Mouse (Mus musculus) embryonic facial prominence, embryonic 12.5 days (tissue): ENCODE results near the gene Gm16253. TPM values are rescaled to one million over a fixed set of nuclear protein-coding genes. Genes with fewer than 3 reads are reported as not detected.

Source experiments
- ATAC-seq: fragments of 200-750 bp; cut with Nextera tagmentation; 2 replicates; pipeline ENCODE4 v1.8.0; 2017; ENCODE audit not compliant: insufficient number of reproducible peaks, insufficient read depth, low FRiP score, low TSS enrichment
- H3K27ac ChIP-seq: fragments of 300-500 bp; sonication (generic); 2 replicates; pipeline ENCODE4 v1.5.1; 2016; ENCODE audit warnings: mild to moderate bottlenecking
- H3K27me3 ChIP-seq: fragments of 300-500 bp; sonication (generic); 2 replicates; pipeline ENCODE4 v1.6.1; 2016; ENCODE audit warnings: mild to moderate bottlenecking, moderate library complexity
- H3K36me3 ChIP-seq: fragments of 300-500 bp; sonication (generic); 2 replicates; pipeline ENCODE4 v1.6.1; 2016; ENCODE audit warnings: mild to moderate bottlenecking
- H3K4me1 ChIP-seq: fragments of 300-500 bp; sonication (generic); 2 replicates; pipeline ENCODE4 v1.6.1; 2016
- H3K4me2 ChIP-seq: fragments of 300-500 bp; sonication (generic); replicated peaks from 2 replicates; pipeline ENCODE4 v1.6.1; 2016; ENCODE audit warnings: mild to moderate bottlenecking, moderate library complexity
- H3K4me3 ChIP-seq: fragments of 300-500 bp; sonication (generic); 2 replicates; pipeline ENCODE4 v1.5.1; 2016; ENCODE audit warnings: mild to moderate bottlenecking
- H3K9ac ChIP-seq: fragments of 300-500 bp; sonication (generic); 2 replicates; pipeline ENCODE4 v1.6.1; 2016; ENCODE audit warnings: mild to moderate bottlenecking, moderate library complexity
- H3K9me3 ChIP-seq: fragments of 300-500 bp; sonication (generic); 2 replicates; pipeline ENCODE4 v1.6.1; 2016; ENCODE audit warnings: mild to moderate bottlenecking, moderate library complexity
- WGBS: fragments of 180-500 bp; shearing (Covaris S2); methylation state at CpG from one replicate; pipeline ENCODE4 v1.1.7; 2016; 5-methylcytosine and 5-hydroxymethylcytosine counted together
- polyA plus RNA-seq: library from polyadenylated mRNA; unstranded; fragments of >200 nt; fragmentation: Nextera tagmentation; extraction: Ambion mirVana; gene quantifications from 2 replicates; pipeline ENCODE4 v1.2.1, GENCODE M21; 2016

Gene Gm16253
- polyA plus RNA-seq, 1 experiment from 2014 or later: 2.1 TPM

DNA sequence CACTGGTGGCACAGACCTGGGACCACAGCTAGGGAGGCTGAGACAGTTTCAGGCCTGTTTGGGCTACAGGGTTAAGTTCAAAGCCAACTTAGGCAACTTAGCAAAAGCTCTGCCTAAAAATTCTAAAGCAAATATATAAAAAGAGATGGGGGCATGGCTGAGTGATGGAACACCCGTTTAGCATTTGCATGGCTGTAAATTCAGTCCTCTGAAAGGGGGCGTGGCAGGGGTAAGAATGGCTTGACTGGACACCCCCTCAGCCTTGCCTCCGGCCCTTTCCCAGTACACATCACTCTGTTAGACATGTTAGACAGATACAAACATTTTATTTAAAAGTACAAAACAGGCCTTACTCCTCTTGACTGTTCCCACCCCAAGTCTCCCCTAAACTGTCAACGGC lies 782 bp downstream of the Gm16253 start:
- H3K9ac ChIP-seq: no peak overlapping the region
- H3K36me3 ChIP-seq: no peaks in the 10 kb centered on the region
- H3K4me1 ChIP-seq: peaks cover 19% of the 10 kb centered on the region
- H3K27me3 ChIP-seq: no peaks in the 10 kb centered on the region
- no peak overlapping the region for H3K4me2 ChIP-seq
- H3K9me3 ChIP-seq: no peaks in the 10 kb centered on the region
- no peak for ATAC-seq
- 84% methylated on average over 4 of the region's 4 CpGs for WGBS
- no peak overlapping the region for H3K4me3 ChIP-seq
- peak overlapping the region; percentile 80 for H3K27ac ChIP-seq

DNA sequence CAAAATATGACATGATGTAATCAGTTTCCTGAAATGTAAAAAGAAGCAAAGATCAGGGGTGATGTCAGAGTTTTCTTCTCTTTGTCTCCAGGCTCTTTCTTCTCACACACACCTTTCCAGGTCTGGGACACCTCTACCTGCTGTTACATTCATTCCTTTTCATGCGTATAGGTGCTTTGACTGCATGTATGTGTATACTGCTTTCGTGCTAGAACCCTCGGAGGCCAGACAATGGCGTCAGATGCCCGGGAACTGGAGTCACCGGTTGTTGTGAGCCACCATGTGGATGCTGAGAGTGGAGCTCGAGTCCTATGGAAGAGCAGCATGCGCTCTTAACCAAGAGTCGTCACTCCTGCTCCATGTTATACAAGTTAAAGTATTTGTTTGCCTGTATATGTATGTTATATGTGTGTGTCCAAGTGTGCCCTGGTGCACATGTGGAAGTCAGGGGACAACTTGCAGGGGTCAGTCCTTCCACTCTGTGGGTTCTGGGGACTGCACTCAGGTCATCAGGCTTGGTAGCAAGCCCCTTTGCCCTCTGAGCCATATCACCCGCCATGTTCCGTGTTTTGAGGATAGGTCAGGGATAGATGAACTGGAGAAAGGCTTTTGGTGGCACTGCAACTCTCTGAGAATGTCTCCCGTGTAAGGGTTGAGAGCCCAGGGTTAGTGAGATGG lies 1.9 kb downstream of the Gm16253 start:
- H3K4me1 ChIP-seq: peaks cover 19% of the 10 kb centered on the region

DNA sequence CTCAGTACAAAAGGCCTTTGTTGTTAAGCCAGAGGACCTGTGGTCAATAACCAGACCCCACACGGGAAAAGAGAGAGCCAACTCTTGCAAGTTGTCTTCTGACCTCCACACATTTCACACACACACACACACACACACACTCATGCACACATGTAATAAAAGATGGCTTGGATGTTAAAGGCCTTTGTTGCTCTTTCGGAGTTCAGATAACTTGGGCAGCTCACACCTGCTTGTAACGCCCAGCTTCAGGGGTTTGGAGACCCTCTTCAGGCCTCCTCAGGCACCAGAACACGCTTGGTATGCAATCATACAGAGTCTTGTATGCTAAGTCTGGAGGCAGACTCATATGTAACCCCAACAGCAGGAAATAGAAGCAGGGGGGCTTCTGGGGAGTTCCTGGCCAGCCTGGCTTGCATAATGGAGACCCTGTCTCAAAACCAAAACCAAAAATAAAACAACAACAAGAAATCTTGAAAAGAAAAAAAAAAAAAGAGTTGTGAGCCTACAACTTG lies 2.5 kb downstream of the Gm16253 start:
- Histone ChIP-seq H3K36me3 (no peaks in the 10 kb centered on the region), H3K27me3 (no peaks in the 10 kb centered on the region), H3K9ac (no peak overlapping the region), H3K4me2 (no peak overlapping the region), H3K9me3 (no peaks in the 10 kb centered on the region), H3K4me3 (no peak overlapping the region), H3K4me1 (peaks cover 16% of the 10 kb centered on the region), H3K27ac (no peak overlapping the region)
- 80% methylated on average over 4 of the region's 4 CpGs for WGBS
- ATAC-seq: no peak

More for the DNA sequence above, 1.9 kb downstream of the Gm16253 start:
- H3K27me3 ChIP-seq: no peaks in the 10 kb centered on the region
- no peak overlapping the region for H3K9ac ChIP-seq
- no peak overlapping the region for H3K4me2 ChIP-seq
- H3K36me3 ChIP-seq: no peaks in the 10 kb centered on the region
- H3K4me3 ChIP-seq: no peak overlapping the region
- H3K9me3 ChIP-seq: no peaks in the 10 kb centered on the region
- no peak for ATAC-seq
- H3K27ac ChIP-seq: no peak overlapping the region
- 77% methylated on average over 12 of the region's 12 CpGs for WGBS

DNA sequence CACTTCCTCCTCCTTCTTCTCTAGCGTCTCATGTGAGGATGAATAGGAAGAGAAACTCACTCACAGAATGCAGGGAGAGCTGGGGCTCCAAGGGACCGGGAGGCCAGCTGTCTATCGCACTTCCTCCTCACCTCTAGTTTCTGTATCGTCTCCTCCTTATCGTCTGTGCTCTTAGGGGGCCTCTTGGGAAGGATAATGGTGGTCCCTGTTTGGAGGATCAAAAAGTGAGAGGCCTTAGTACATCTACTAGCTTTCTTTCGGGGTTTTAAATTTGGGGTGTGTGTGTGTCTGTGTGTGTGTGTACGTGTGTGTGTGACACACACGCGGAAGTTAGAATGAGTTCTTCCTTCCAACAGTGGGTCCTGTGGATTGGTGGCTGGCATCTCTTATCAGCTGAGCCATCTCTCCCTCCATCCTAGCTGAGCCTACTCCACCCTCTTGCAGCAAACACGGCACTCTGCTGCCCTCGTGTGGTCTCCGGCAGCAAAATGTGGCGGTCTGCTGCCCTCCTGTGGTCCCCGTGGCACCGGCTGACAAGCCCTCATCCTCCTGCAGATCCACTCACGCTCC lies 3.2 kb downstream of the Gm16253 start:
- H3K9me3 ChIP-seq: no peaks in the 10 kb centered on the region
- H3K4me3 ChIP-seq: peak overlapping the region; percentile 12; the same call in 1 of the 2 replicates
- H3K4me1 ChIP-seq: peaks cover 16% of the 10 kb centered on the region
- 13% methylated on average over 16 of the region's 16 CpGs for WGBS
- H3K9ac ChIP-seq: 0 out of 2 replicates have a peak overlapping the region, but pooled peaks have one; percentile 17
- no peaks in the 10 kb centered on the region for H3K36me3 ChIP-seq
- peak; percentile 35; the same call in 1 of the 2 replicates for ATAC-seq
- H3K4me2 ChIP-seq: peak overlapping the region; percentile 49
- no peak overlapping the region for H3K27ac ChIP-seq
- no peaks in the 10 kb centered on the region for H3K27me3 ChIP-seq

DNA sequence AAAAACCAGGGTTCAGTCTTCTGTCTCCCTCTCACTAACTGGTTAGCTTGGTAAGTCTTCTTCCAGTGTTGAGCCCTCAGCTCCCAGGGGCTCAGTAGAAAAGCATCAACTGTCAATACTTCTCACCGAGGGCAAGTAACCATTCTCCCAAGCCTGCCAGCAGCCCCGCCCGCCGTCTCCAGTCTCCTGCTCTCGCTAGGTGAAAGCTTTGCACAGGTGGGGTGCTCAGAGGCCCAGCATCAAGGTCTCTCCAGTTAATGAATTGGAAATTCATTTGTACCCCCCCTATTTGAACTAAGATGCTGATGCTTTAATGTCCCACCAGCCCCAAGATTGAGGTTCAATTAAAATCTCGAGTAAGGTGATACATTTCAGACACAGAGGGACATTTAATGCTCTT lies 4.4 kb downstream of the Gm16253 start:
- H3K9ac ChIP-seq: no peak overlapping the region
- WGBS: 52% methylated on average over 6 of the region's 6 CpGs

DNA sequence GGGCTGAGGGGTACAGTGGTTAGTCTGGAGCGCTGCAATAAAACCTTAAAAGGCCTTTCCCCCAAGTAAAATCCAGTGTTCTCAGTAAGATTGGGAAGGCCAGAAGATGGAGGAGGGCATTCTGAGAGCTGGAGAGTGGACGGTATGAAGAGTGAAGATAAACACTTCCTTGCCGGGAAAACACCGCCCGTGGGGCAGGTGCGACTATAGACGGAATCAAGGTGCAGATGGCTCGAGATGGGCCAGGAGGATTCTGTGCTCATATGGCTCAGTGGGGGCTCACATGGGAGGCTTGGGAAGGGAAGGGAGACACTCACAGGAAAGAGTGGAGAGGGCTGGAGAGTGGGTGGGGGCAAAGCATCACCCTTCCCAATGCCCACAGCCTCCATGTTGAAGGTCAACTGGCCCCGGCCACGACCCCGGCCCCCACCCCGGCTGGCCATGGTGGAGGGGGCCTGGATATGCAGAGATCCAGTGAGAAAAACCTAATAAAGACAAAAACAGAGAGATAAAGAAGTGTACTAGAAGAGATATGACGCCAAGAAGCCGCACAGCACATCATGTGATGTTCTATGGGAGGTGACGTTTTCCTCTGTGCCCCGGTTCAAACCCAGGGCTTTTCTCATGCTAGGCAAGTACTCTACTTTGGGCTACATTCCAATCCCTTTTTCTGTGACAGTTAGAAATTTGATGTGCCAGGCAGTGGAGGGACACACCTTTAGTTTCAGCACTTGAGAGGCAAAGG lies 5.2 kb downstream of the Gm16253 start:
- Histone ChIP-seq H3K9ac (no peak overlapping the region), H3K27me3 (no peaks in the 10 kb centered on the region), H3K4me1 (peaks cover 9% of the 10 kb centered on the region), H3K4me2 (no peak overlapping the region), H3K9me3 (no peaks in the 10 kb centered on the region), H3K4me3 (no peak overlapping the region), H3K36me3 (no peaks in the 10 kb centered on the region), H3K27ac (no peak overlapping the region)
- ATAC-seq: no peak
- 82% methylated on average over 16 of the region's 16 CpGs for WGBS

More for the DNA sequence above, 4.4 kb downstream of the Gm16253 start:
- no peak overlapping the region for H3K27ac ChIP-seq
- no peaks in the 10 kb centered on the region for H3K9me3 ChIP-seq
- H3K4me1 ChIP-seq: peaks cover 16% of the 10 kb centered on the region
- H3K27me3 ChIP-seq: no peaks in the 10 kb centered on the region
- ATAC-seq: no peak
- no peak overlapping the region for H3K4me3 ChIP-seq
- no peaks in the 10 kb centered on the region for H3K36me3 ChIP-seq
- H3K4me2 ChIP-seq: peak overlapping the region; percentile 49

DNA sequence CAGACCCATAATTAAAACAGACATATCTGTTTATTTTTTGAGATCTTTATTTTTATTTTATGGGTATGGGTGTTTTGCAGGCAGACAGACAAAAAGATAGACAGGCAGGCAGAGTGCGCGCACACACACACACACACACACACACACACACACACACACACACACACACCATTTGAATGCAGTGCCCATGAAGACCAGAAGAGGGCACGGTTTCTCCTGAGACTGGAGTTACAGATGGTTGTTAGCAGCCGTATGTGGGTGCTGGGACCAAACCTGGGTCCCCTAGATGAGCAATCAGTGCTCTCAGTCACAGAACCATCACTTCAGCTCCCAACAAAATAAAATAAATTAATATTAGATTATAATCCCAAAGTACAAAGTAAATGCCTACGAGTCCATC lies 6.6 kb downstream of the Gm16253 start:
- H3K36me3 ChIP-seq: no peaks in the 10 kb centered on the region
- H3K27me3 ChIP-seq: no peaks in the 10 kb centered on the region
- no peaks in the 10 kb centered on the region for H3K9me3 ChIP-seq
- H3K4me1 ChIP-seq: peaks cover 4% of the 10 kb centered on the region; the same call in 1 of the 2 replicates
- WGBS: 90% methylated on average over 5 of the region's 5 CpGs
- H3K4me2 ChIP-seq: no peak overlapping the region
- no peak overlapping the region for H3K9ac ChIP-seq
- no peak overlapping the region for H3K27ac ChIP-seq
- ATAC-seq: no peak
- H3K4me3 ChIP-seq: no peak overlapping the region

DNA sequence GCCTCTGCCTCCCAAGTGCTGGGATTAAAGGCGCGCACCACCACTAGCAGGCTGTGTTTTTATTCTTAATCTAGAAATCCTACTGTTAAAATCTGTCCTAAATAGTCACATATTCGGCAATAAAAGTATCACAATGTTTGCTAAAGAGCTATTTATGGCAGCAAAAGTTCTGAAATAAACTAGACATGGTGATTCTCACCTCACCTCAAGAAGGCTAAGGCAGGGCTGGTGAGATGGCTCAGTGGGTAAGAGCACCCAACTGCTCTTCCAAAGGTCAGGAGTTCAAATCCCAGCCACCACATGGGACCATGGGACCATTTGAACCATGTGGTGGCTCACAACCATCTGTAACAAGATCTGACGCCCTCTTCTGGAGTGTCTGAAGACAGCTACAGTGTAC lies 13.9 kb downstream of the Gm16253 start:
- Histone ChIP-seq H3K4me3 (no peak overlapping the region), H3K9ac (no peak overlapping the region), H3K9me3 (no peaks in the 10 kb centered on the region), H3K36me3 (no peaks in the 10 kb centered on the region), H3K4me2 (no peak overlapping the region), H3K4me1 (peaks cover 12% of the 10 kb centered on the region), H3K27me3 (peaks cover 9% of the 10 kb centered on the region), H3K27ac (no peak overlapping the region)
- ATAC-seq: no peak
- WGBS: 82% methylated on average over 4 of the region's 4 CpGs

DNA sequence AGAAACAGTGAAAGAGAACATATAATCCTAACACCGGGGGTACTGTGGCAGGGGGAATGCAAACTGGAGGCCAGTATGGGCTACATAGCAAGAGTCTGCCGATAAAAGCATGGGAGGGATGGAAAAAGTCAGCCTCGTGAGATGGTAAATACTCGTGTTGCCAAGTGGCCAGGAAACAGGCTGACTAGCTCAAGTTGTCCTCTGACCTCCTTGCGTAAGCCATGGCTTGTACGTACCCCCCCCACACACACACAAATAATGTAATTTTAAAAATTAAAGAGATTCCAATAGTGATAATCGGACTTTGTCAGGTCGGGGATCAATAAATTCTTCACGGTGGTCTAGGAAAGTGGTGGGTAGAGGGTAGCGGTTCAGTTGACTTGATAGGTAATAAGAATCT lies 16.6 kb downstream of the Gm16253 start:
- WGBS: under 1% methylated on average over 10 of the region's 10 CpGs
- ATAC-seq: no peak
- no peaks in the 10 kb centered on the region for H3K9me3 ChIP-seq
- peak overlapping the region; percentile 56 for H3K4me3 ChIP-seq
- peaks cover 34% of the 10 kb centered on the region for H3K4me1 ChIP-seq
- peak overlapping the region; percentile 72 for H3K4me2 ChIP-seq
- peak overlapping the region; percentile 70; the same call in 1 of the 2 replicates for H3K27ac ChIP-seq
- peak overlapping the region; percentile 61 for H3K9ac ChIP-seq
- peaks cover 12% of the 10 kb centered on the region for H3K27me3 ChIP-seq
- no peaks in the 10 kb centered on the region for H3K36me3 ChIP-seq

DNA sequence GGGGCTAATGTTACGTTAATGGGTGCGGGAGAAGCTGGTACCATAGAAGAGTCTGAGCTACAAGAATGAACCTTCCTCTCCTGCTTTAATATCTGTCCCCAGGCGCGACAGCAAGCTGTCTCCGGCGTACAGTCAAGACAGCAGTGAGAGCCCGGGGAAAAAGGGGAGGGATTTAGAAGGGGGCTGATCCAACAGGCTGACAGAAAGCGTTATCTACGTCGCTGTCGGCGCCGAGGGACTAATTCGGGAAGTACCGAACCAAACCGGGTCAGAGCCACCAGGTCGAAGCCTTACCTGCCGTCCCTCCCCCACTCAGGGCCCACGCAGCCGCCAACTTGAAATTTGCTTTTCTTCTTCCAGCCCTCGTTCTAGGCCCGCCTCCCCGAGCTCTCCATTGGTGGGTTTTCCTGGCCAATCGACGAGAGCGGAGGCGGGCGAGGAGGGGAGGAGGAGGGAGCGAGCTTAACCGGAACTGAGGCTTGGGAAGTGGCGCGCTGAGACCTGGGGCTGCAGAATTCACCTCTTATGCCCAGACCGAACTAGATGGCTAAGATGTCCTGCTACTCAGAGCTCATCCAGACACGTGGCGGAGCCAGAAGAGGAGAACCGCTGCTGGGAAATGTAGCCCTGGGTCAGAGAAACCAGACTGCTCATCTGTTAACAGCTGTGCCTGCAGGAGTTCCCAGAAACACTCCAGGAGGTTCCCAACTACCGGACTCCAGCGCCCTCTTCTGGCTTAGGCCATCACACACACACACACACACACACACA lies 17.2 kb downstream of the Gm16253 start, which contains the start of gene Polr3gl:
TSS of gene Polr3gl (minus strand) at position 392 of the 771 bp plus-strand sequence.
- WGBS: under 1% methylated on average over 37 of the region's 38 CpGs
- H3K4me2 ChIP-seq: peak within 1 kb of the TSS; percentile 72
- peaks cover 12% of the 10 kb centered on the region for H3K27me3 ChIP-seq
- peak within 1 kb of the TSS; percentile 70 for H3K27ac ChIP-seq
- no peaks in the 10 kb centered on the region for H3K9me3 ChIP-seq
- H3K4me3 ChIP-seq: peak within 1 kb of the TSS; percentile 56
- H3K9ac ChIP-seq: peak within 1 kb of the TSS; percentile 61
- H3K4me1 ChIP-seq: peaks cover 38% of the 10 kb centered on the region
- ATAC-seq: peak; percentile 78
- H3K36me3 ChIP-seq: no peaks in the 10 kb centered on the region

DNA sequence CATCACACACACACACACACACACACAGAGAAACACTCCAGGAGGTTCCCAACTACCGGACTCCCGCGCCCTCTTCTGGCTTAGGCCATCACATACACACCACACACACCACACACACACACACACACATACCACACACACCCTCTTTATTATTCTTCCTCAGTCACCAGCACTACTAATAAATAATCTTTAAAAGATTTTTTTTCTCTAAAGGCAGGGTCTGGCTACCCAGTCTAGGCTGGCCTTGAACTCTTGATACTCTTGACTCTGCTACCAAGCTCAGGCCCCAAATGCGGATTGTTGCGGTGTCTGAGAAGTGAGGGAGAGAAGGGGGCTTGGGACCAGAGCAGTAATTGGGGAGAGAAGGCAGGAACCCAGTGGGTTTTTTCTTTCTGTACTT lies 18.1 kb downstream of the Gm16253 start:
- WGBS: 74% methylated on average over 5 of the region's 5 CpGs
- peaks cover 40% of the 10 kb centered on the region for H3K4me1 ChIP-seq
- no peak for ATAC-seq
- no peak overlapping the region for H3K4me3 ChIP-seq
- H3K4me2 ChIP-seq: no peak overlapping the region
- H3K36me3 ChIP-seq: no peaks in the 10 kb centered on the region
- no peak overlapping the region for H3K27ac ChIP-seq
- H3K9ac ChIP-seq: no peak overlapping the region
- no peaks in the 10 kb centered on the region for H3K9me3 ChIP-seq
- peaks cover 17% of the 10 kb centered on the region for H3K27me3 ChIP-seq
